Mouse (Mus musculus) bone marrow macrophage, adult 2 months (primary cell): Measurements from ENCODE around the gene Casr.

Source experiments
- CTCF ChIP-seq: IDR thresholded peaks from 2 replicates; pipeline ENCODE4 v1.5.1; 2012; ENCODE audit warnings: low read depth, mild to moderate bottlenecking, low read length, moderate library complexity
- POLR2A ChIP-seq: IDR thresholded peaks from 2 replicates; pipeline ENCODE4 v1.6.1; 2012; ENCODE audit warnings: mild to moderate bottlenecking, low read depth, low read length, borderline replicate concordance

DNA sequence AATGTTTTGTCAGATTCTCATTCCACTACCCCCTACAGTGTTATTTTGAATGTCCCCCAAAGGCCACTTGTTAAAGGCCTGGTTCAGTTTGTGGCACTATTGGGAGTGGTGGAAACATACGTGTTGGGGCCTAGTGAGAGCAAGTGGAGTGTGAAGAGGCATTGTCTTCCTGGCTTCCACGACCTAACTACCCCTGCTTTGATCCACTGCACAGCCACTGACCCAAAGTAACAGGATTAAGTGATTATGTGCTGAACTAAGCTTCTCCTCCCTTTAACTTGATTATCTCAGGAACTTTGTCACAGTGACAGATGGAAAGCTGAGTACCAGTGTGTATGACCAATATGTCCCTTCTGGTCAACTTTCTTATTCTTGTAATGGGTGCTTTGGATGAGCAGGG, 101.5 kb downstream of the Casr start:
- no peak for TF ChIP-seq POLR2A
- no peak for TF ChIP-seq CTCF
